Mouse (Mus musculus): ENCODE data around the gene Vps45. TPM values are rescaled to one million over a fixed set of nuclear protein-coding genes. Genes with fewer than 3 reads are reported as not detected.

Vps45 gene
- polyA plus RNA-seq, 1 experiment from 2014 or later = 39.5 TPM

DNA sequence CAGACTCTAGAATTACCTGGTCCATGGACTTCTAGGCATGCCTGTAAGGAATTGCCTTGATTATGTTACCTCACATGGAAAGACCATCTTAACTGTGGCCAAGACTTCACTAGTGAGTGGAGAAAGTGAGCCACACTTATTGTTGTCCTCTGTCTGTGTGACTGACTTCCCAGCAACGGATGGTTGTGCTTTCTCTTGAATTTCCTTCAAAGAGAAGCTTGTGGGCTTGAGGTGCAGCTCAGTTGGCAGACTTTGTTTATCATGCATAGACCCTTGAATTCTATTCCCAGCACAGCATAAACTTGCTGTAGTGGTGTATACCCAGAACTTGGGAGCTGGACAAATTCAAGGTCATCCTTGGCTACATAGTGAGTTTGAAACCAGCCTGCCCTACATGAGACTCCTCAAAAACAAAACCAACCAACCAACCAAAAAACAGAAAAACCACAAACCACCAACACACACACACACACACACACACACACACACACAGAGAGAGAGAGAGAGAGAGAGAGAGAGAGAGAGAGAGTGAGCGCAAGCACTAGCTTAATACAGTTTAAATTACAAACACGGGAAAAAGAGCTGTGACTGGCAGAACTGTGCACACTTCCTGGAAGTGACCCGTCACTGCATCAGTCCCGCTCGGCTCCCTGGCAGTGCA lies 26.1 kb downstream of the Vps45 start:
- no peak overlapping the region for H3K9ac ChIP-seq
- no peak overlapping the region for H3K4me2 ChIP-seq (replicated peaks)
- no peak overlapping the region for H3K27ac ChIP-seq
- H3K4me1 ChIP-seq = no peaks in the 10 kb centered on the region
- no peak for ATAC-seq (ENCODE audit: low FRiP score, low read depth)
- peaks cover 21% of the 10 kb centered on the region for H3K36me3 ChIP-seq
- WGBS = 73% methylated on average over 6 of the region's 6 CpGs
- no peaks in the 10 kb centered on the region for H3K27me3 ChIP-seq
- H3K4me3 ChIP-seq = no peak overlapping the region
- H3K9me3 ChIP-seq = no peaks in the 10 kb centered on the region

GRCm38 (mm10) chr3:96029766-96030165 lies 28.5 kb downstream of the Vps45 start:
- no peak overlapping the region for H3K27ac ChIP-seq
- WGBS = 90% methylated on average over 11 of the region's 11 CpGs
- no peaks in the 10 kb centered on the region for H3K9me3 ChIP-seq
- H3K4me1 ChIP-seq = no peaks in the 10 kb centered on the region
- no peak for ATAC-seq (ENCODE audit: low FRiP score, low read depth)
- H3K4me3 ChIP-seq = no peak overlapping the region
- H3K9ac ChIP-seq = no peak overlapping the region
- H3K36me3 ChIP-seq = peaks cover 14% of the 10 kb centered on the region
- no peak overlapping the region for H3K4me2 ChIP-seq (replicated peaks)
- H3K27me3 ChIP-seq = no peaks in the 10 kb centered on the region

- no peaks in the 10 kb centered on the region for H3K27me3 ChIP-seq
- no peaks in the 10 kb centered on the region for H3K9me3 ChIP-seq
- peaks cover 14% of the 10 kb centered on the region for H3K36me3 ChIP-seq
- no peak overlapping the region for H3K9ac ChIP-seq
- no peak overlapping the region for H3K4me2 ChIP-seq (replicated peaks)
- no peak; the same call in 1 of the 2 replicates for ATAC-seq (ENCODE audit: low FRiP score, low read depth)
- H3K4me1 ChIP-seq = no peaks in the 10 kb centered on the region
- WGBS = 79% methylated on average over 3 of the region's 3 CpGs
- no peak overlapping the region for H3K4me3 ChIP-seq
- no peak overlapping the region for H3K27ac ChIP-seq
Observed at GRCm38 (mm10) chr3:96029336-96029735, 28.9 kb downstream of the Vps45 start.

DNA sequence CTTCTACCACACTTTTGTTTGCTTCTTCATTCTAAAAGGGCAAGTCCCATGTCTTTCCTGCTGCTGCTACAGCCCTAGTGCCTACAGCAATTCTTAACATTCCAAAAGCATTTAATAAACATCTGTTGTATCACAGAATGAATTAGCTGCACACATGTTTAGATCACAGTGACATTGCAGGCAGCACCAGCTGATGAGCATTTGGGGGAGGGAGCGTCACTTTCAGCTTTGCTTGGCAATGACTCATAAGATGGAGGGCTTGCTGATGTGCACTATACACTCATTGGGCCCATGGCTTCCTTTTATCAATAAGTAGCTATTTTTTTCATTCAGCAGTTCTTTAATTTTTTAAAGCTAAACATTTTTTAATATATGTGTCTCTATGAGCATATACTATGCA lies 30.4 kb downstream of the Vps45 start:
- H3K4me2 ChIP-seq (replicated peaks) = no peak overlapping the region
- H3K36me3 ChIP-seq = peaks cover 15% of the 10 kb centered on the region
- H3K9ac ChIP-seq = no peak overlapping the region
- 95% methylated on average over 1 of the region's 1 CpGs for WGBS
- H3K27ac ChIP-seq = no peak overlapping the region
- H3K9me3 ChIP-seq = no peaks in the 10 kb centered on the region
- no peak overlapping the region for H3K4me3 ChIP-seq
- H3K4me1 ChIP-seq = no peaks in the 10 kb centered on the region
- ATAC-seq (ENCODE audit: low FRiP score, low read depth) = no peak
- H3K27me3 ChIP-seq = no peaks in the 10 kb centered on the region

DNA sequence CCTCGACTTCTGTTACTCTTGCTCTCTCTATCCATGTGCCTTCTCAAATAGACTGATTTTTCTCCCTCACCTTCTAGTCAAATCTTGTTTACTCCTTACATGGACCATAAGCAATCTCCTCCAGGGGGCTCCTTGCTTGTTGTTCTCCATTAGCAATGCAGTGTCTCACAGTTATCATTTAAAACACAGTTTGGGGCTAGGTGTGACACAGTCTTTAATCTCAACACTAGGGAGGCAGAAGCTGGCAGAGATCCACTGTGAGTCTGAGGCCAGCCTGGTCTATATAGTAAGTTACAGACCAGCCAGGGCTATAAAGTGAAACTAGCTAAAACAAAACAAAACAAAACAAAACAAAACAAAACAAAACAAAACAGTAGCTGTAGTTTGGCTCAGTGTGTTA lies 31.1 kb downstream of the Vps45 start:
- Histone ChIP-seq H3K9ac (no peak overlapping the region), H3K27ac (no peak overlapping the region), H3K9me3 (no peaks in the 10 kb centered on the region), H3K36me3 (peaks cover 15% of the 10 kb centered on the region), H3K4me3 (no peak overlapping the region), H3K4me1 (no peaks in the 10 kb centered on the region), H3K27me3 (no peaks in the 10 kb centered on the region), H3K4me2 (replicated peaks) (no peak overlapping the region)
- no peak for ATAC-seq (ENCODE audit: low FRiP score, low read depth)
- 91% methylated on average over 1 of the region's 1 CpGs for WGBS

DNA sequence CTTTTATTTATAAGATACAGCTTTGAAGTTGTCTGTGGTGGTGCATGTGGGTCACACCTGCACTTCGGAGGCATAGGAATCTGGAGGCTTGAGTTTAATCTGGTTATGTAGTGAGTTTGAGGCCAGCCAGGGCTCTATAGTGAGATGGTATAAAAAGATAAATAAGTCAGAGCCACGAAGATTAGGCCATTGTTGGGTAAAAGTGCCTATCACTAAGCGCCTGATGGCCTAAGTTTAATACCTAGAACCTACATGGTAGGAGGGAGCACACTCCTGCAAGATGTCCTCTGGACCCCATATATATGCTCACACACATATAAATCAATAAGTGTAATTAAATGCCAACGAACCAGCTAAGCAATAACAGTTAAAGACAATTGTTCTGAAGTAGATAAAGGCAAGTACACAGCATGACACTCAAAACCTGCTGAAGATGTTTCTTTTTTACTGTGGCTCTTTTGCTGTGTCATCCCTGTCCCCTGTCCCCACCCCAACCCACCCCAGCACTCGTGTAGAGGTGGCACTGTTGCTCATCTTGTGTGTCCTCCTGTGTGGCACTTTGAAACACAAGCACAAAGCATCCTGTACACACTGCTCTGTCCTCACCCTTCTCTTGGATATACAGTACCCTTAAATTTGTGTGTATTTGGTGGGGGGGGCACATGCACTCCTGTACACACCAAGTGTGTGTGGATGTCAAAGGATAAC lies 36.7 kb downstream of the Vps45 start:
- Histone ChIP-seq H3K9me3 (no peaks in the 10 kb centered on the region), H3K4me1 (no peaks in the 10 kb centered on the region), H3K36me3 (peaks cover 7% of the 10 kb centered on the region; the same call in 1 of the 2 replicates), H3K4me3 (no peak overlapping the region), H3K4me2 (replicated peaks) (no peak overlapping the region), H3K27me3 (no peaks in the 10 kb centered on the region), H3K9ac (no peak overlapping the region), H3K27ac (no peak overlapping the region)
- no peak for ATAC-seq (ENCODE audit: low FRiP score, low read depth)
- 67% methylated on average over 5 of the region's 5 CpGs for whole genome bisulfite sequencing

DNA sequence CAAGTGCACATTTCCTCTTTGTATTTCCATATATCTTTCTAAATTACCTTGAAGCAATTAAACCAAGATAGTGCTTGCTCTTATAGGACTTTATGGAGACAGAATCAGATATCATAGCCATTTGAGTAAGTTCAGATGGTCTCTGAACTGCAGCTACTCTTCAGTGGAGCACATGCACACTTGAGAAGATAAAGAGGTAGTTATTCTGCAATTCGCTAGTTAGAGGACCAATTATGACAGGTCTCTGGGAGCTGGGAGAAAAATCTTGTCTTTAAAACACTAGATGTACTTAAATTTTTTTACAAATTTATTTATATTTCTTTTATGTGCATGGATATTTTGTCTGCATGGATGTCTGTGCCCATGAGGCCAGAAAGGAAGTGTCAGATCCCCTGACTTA lies 37.5 kb downstream of the Vps45 start:
- peaks cover 7% of the 10 kb centered on the region; the same call in 1 of the 2 replicates for H3K36me3 ChIP-seq
- no peaks in the 10 kb centered on the region for H3K9me3 ChIP-seq
- no peak overlapping the region for H3K27ac ChIP-seq
- no peaks in the 10 kb centered on the region for H3K4me1 ChIP-seq
- WGBS = 96% methylated on average over 1 of the region's 1 CpGs
- no peak overlapping the region for H3K4me3 ChIP-seq
- H3K9ac ChIP-seq = no peak overlapping the region
- H3K4me2 ChIP-seq (replicated peaks) = no peak overlapping the region
- no peak for ATAC-seq (ENCODE audit: low FRiP score, low read depth)
- H3K27me3 ChIP-seq = no peaks in the 10 kb centered on the region

GRCm38 (mm10) chr3:96017461-96017860 lies 40.8 kb downstream of the Vps45 start:
- Histone ChIP-seq H3K4me2 (replicated peaks) (no peak overlapping the region), H3K36me3 (peaks cover 3% of the 10 kb centered on the region; the same call in 1 of the 2 replicates), H3K27ac (no peak overlapping the region), H3K9me3 (no peaks in the 10 kb centered on the region), H3K9ac (no peak overlapping the region), H3K4me3 (no peak overlapping the region), H3K27me3 (no peaks in the 10 kb centered on the region), H3K4me1 (no peaks in the 10 kb centered on the region)
- ATAC-seq (ENCODE audit: low FRiP score, low read depth) = no peak
- 70% methylated on average over 5 of the region's 5 CpGs for WGBS

DNA sequence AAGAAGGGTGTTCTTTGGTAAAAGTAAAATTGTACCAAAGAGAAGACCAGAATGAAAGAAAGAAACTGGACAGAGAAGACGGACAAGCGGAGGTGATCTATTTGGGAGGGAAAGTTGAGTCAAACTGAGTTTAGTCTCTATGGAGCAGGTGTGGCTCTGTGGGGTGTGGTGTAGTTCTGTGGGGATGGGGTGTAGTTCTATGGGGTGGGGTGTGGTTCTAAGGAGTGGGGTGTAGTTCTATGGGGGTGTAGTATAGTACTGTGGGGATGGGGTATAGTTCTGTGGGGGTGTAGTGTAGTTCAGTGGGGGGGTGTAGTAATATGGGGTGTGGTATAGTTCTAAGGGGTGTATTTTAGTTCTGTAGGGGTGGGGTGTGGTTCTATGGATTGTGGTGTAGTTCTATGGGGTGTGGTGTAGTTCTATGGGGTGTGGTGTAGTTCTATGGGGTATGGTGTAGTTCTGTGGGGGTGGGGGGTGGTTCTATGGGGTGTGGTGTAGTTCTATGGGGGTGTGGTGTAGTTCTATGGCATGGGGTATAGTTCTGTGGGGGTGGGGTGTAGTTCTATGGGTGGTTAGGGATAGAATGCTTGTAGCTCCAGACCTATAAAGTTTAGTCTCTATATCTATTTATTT lies 41.9 kb downstream of the Vps45 start:
- Histone ChIP-seq H3K4me3 (no peak overlapping the region), H3K36me3 (peaks cover 5% of the 10 kb centered on the region; the same call in 1 of the 2 replicates), H3K27me3 (no peaks in the 10 kb centered on the region), H3K9ac (no peak overlapping the region), H3K4me1 (no peaks in the 10 kb centered on the region), H3K4me2 (replicated peaks) (no peak overlapping the region), H3K9me3 (no peaks in the 10 kb centered on the region), H3K27ac (no peak overlapping the region)
- WGBS = 97% methylated on average over 2 of the region's 2 CpGs
- ATAC-seq (ENCODE audit: low FRiP score, low read depth) = no peak

DNA sequence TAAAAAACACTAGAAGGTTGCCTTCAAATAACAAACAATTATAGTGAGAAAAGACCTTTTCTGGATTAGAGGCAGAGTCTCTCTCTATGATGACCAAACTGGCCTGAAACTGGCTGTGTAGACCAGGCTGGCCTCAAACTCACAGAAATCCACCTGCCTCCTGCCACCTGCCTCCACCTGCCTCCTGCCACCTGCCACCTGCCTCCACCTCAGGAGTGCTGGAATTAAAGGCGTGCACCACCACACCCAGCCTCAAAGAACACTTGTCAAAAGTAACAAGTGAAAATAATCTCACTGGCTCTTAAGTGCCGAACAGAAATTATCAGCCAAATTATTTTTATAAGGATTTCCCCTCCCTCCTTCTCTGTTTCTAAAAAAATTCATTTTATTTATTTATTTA lies 42.6 kb downstream of the Vps45 start:
- Histone ChIP-seq H3K9ac (no peak overlapping the region), H3K9me3 (no peaks in the 10 kb centered on the region), H3K27ac (no peak overlapping the region), H3K4me2 (replicated peaks) (no peak overlapping the region), H3K4me3 (no peak overlapping the region), H3K27me3 (no peaks in the 10 kb centered on the region), H3K4me1 (no peaks in the 10 kb centered on the region), H3K36me3 (peaks cover 8% of the 10 kb centered on the region; the same call in 1 of the 2 replicates)
- ATAC-seq (ENCODE audit: low FRiP score, low read depth) = no peak
- WGBS = 84% methylated on average over 2 of the region's 2 CpGs

GRCm38 (mm10) chr3:96012805-96013204 lies 45.5 kb downstream of the Vps45 start:
- WGBS = 69% methylated on average over 5 of the region's 5 CpGs
- Histone ChIP-seq H3K4me3 (no peak overlapping the region), H3K36me3 (peaks cover 11% of the 10 kb centered on the region; the same call in 1 of the 2 replicates), H3K4me1 (no peaks in the 10 kb centered on the region), H3K9ac (no peak overlapping the region), H3K4me2 (replicated peaks) (no peak overlapping the region), H3K27ac (no peak overlapping the region), H3K9me3 (no peaks in the 10 kb centered on the region), H3K27me3 (no peaks in the 10 kb centered on the region)
- no peak for ATAC-seq (ENCODE audit: low FRiP score, low read depth)

DNA sequence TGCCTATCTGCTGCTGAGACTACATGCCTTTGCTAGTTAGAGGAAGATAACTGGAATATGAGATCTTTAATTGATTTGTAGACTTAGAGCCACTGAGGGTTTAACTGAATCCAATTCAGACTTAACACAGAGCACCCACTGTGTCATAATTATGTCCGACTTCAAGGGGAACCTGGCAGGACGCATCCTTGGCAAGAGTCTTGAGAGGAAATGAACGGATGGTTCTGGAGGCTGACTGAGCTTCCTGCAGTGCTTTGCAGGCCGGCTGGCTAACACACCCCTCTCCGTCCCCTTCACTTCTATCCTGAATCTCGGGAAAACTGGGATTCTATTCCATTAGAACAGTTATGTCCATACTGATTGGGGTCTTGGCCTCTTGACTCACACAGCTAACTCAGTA lies 49.8 kb downstream of the Vps45 start:
- WGBS = 67% methylated on average over 6 of the region's 6 CpGs

More for the DNA sequence above, 49.8 kb downstream of the Vps45 start:
- Histone ChIP-seq H3K9ac (no peak overlapping the region), H3K36me3 (peaks cover 11% of the 10 kb centered on the region; the same call in 1 of the 2 replicates), H3K27ac (no peak overlapping the region), H3K9me3 (no peaks in the 10 kb centered on the region), H3K4me1 (no peaks in the 10 kb centered on the region), H3K4me2 (replicated peaks) (no peak overlapping the region), H3K27me3 (no peaks in the 10 kb centered on the region), H3K4me3 (no peak overlapping the region)
- no peak for ATAC-seq (ENCODE audit: low FRiP score, low read depth)

Measured in limb, embryonic 13.5 days (tissue).